Mouse (Mus musculus) kidney, postnatal 0 days (tissue): ENCODE measurements at regions not wholly inside any gene's neighbourhood (a gene's known extent, or its start where the extent isn't known, plus 50 kb on each side); places are given as distances from the start of the nearest gene placed in this dataset.
A peak's percentile ranks its signal among the peaks of the same experiment; 100 is the strongest.

Experiments used
- ATAC-seq: fragments of 200-750 bp; cut with Nextera tagmentation; replicated peaks from 2 replicates; pipeline ENCODE4 v1.8.0; 2017; ENCODE audit warnings: low read depth, moderate number of reproducible peaks, moderate TSS enrichment, moderate library complexity; ENCODE audit not compliant: low FRiP score
- DNase-seq: peaks from one replicate; pipeline ENCODE4 v3.0.0-alpha.2; 2016; ENCODE audit warnings: low spot score
- H3K27ac ChIP-seq: fragments of 300-500 bp; sonication (generic); 2 replicates; pipeline ENCODE4 v1.5.1; 2014; ENCODE audit warnings: mild to moderate bottlenecking
- H3K27me3 ChIP-seq: fragments of 300-500 bp; sonication (generic); 2 replicates; pipeline ENCODE4 v1.6.1; 2014; ENCODE audit warnings: low read length, mixed read lengths; ENCODE audit not compliant: insufficient read depth
- H3K36me3 ChIP-seq: fragments of 300-500 bp; sonication (generic); 2 replicates; pipeline ENCODE4 v1.6.1; 2014; ENCODE audit warnings: low read length, mixed read lengths; ENCODE audit not compliant: insufficient read depth
- H3K4me1 ChIP-seq: fragments of 300-500 bp; sonication (generic); replicated peaks from 2 replicates; pipeline ENCODE4 v1.6.1; 2014; ENCODE audit warnings: antibody characterized with exemption, low read length, mixed read lengths; ENCODE audit not compliant: insufficient read depth
- H3K4me2 ChIP-seq: fragments of 300-500 bp; sonication (generic); 2 replicates; pipeline ENCODE4 v1.6.1; 2014; ENCODE audit warnings: mild to moderate bottlenecking, low read length, moderate library complexity, mixed read lengths
- H3K4me3 ChIP-seq: fragments of 300-500 bp; sonication (generic); replicated peaks from 2 replicates; pipeline ENCODE4 v1.5.1; 2014; ENCODE audit warnings: low read depth, low read length
- H3K9ac ChIP-seq: fragments of 300-500 bp; sonication (generic); 2 replicates; pipeline ENCODE4 v1.6.1; 2014; ENCODE audit warnings: low read depth, low read length
- H3K9me3 ChIP-seq: fragments of 300-500 bp; sonication (generic); replicated peaks from 2 replicates; pipeline ENCODE4 v1.6.1; 2016; ENCODE audit warnings: low read length, inconsistent platforms, mixed read lengths
- CTCF ChIP-seq: IDR thresholded peaks from 2 replicates; pipeline ENCODE4 v1.5.1; 2016; ENCODE audit warnings: antibody characterized with exemption, low read depth, mild to moderate bottlenecking, moderate library complexity
- WGBS: fragments of 180-500 bp; shearing (Covaris S2); extraction: QIAGEN DNeasy Blood & Tissue Kit; methylation state at CpG from one replicate; pipeline ENCODE4 v1.1.7; 2014; 5-methylcytosine and 5-hydroxymethylcytosine counted together

DNA sequence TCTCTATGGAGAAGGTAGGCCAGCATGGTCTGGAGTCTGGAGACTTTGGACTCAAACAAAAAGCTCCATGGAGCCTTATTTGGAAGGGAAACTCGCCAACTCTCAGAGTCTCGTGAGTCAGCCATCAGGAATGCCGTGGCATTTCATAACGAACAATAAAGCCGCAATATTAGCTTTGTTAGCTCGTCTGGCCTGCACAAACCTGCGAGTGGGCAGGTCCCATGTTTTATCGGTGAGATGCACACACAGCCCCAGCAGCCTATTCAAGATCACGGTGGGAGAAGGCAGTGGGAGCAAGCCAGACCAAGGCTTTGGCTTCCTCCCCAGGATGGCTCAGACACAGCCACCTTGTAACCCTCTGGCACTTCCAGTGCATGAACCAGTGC lies 84.4 kb downstream of the Gm11733 start:
- WGBS: 51% methylated on average over 9 of the region's 9 CpGs
- Histone ChIP-seq H3K4me3 (no peak overlapping the region), H3K27me3 (no peaks in the 10 kb centered on the region), H3K27ac (no peak overlapping the region), H3K9me3 (no peaks in the 10 kb centered on the region), H3K9ac (no peak overlapping the region), H3K36me3 (no peaks in the 10 kb centered on the region), H3K4me1 (no peaks in the 10 kb centered on the region), H3K4me2 (no peak overlapping the region)
- ATAC-seq: no peak
- peak; percentile 21 for DNase-seq
- TF ChIP-seq CTCF: no peak

DNA sequence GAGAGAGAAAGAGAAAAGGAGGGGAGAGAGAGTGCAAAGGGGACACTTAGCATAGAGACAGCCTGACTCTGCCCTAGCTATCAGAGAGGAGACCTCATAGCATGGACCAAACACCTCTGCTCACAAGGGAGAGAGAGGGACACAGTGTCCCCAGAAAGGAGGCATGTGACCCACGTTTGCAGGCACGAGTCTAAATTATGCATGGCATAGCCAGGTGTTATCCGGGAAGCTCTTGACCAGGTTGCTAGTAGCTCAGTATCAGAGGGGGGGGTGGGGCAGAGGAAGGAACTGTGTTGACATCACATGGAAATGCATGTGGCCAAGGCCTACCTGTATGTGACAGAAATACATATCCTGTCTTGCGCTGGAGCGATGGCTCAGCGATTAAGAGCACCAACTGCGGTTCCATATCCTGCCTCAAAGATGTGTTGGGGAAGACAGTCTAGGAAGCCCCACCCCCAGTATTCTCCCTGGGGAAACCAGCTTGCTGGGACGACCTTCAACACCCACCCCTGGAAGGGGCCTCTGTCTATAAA lies 84.5 kb upstream of the Tnrc6c start:
- H3K9ac ChIP-seq: no peak overlapping the region
- no peaks in the 10 kb centered on the region for H3K4me1 ChIP-seq
- H3K4me2 ChIP-seq: no peak overlapping the region
- no peak for TF ChIP-seq CTCF
- 67% methylated on average over 8 of the region's 8 CpGs for WGBS
- DNase-seq (no peak), ATAC-seq (no peak)
- no peak overlapping the region for H3K27ac ChIP-seq
- H3K9me3 ChIP-seq: no peaks in the 10 kb centered on the region
- H3K27me3 ChIP-seq: no peaks in the 10 kb centered on the region
- no peak overlapping the region for H3K4me3 ChIP-seq
- no peaks in the 10 kb centered on the region for H3K36me3 ChIP-seq

DNA sequence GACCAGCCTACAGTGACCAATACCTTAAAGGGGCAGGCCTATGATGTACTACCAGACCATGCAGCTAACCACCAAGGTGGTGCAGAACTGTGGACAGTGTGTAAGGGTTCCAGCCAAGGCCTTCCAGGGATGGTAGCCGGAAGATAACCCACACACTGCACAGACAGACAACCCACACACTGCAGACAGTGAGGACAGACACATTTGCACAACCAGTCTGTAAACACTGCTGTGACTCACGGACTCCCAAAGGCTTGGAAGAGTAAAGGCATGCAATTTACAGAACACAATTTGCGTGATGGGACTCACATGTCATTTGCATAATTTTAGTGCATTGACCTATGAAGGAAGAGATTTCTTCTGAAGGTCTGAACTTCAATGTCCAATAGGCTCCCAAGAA lies 82.2 kb upstream of the Tnrc6c start:
- Histone ChIP-seq H3K4me3 (no peak overlapping the region), H3K27me3 (no peaks in the 10 kb centered on the region), H3K27ac (no peak overlapping the region), H3K9ac (no peak overlapping the region), H3K4me1 (no peaks in the 10 kb centered on the region), H3K4me2 (no peak overlapping the region), H3K36me3 (no peaks in the 10 kb centered on the region), H3K9me3 (no peaks in the 10 kb centered on the region)
- 86% methylated on average over 3 of the region's 3 CpGs for WGBS
- no peak for DNase-seq
- TF ChIP-seq CTCF: no peak
- no peak for ATAC-seq

DNA sequence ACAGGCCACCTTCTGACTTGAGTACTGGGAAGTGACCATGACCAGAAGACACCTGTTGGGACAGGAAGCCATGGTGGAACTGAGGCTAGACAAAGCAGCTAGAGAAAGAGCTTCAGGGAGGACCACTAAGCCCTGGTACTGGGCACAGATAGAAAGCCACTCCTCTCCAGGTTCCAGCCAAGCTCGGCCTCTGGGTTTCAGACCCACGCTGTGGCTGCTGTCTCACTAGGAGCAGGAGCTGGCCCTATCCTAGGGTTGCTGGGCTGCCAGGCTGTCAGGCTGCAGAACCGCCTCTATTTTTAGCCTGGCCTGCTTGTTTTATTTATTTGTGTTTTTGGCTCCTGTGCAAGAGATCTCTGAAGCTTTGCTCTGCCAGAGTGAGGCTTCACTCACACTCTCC lies 79.4 kb upstream of the Tnrc6c start:
- no peak overlapping the region for H3K4me3 ChIP-seq
- TF ChIP-seq CTCF: no peak
- 63% methylated on average over 3 of the region's 3 CpGs for WGBS
- no peak overlapping the region for H3K27ac ChIP-seq
- H3K4me1 ChIP-seq: no peaks in the 10 kb centered on the region
- no peaks in the 10 kb centered on the region for H3K36me3 ChIP-seq
- ATAC-seq (no peak), DNase-seq (no peak)
- no peaks in the 10 kb centered on the region for H3K27me3 ChIP-seq
- H3K4me2 ChIP-seq: no peak overlapping the region
- H3K9ac ChIP-seq: no peak overlapping the region
- no peaks in the 10 kb centered on the region for H3K9me3 ChIP-seq

DNA sequence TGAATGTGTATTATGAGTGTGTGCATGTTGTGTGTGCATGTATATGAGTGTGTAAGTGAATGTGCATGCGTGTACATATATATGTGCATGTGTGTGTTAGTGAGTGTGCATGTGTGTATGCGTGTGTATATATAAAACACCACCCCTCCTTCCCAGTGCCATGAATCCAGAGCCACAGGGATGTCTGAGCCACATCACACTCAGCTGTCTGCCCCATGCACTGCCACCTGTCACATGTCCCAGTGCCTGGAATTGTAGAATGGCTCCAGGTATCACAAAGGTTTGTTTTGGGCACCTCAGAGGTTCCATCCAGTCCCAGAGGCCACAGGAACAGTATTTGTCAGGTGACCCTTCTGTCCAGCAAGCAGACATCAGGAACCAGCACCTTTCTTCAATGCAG lies 75.0 kb upstream of the Tnrc6c start:
- Histone ChIP-seq H3K36me3 (no peaks in the 10 kb centered on the region), H3K4me3 (no peak overlapping the region), H3K27me3 (no peaks in the 10 kb centered on the region), H3K9me3 (no peaks in the 10 kb centered on the region), H3K27ac (no peak overlapping the region), H3K4me2 (no peak overlapping the region), H3K4me1 (no peaks in the 10 kb centered on the region), H3K9ac (no peak overlapping the region)
- DNase-seq: no peak
- no peak for ATAC-seq
- no peak for TF ChIP-seq CTCF
- WGBS: 100% methylated on average over 2 of the region's 2 CpGs

DNA sequence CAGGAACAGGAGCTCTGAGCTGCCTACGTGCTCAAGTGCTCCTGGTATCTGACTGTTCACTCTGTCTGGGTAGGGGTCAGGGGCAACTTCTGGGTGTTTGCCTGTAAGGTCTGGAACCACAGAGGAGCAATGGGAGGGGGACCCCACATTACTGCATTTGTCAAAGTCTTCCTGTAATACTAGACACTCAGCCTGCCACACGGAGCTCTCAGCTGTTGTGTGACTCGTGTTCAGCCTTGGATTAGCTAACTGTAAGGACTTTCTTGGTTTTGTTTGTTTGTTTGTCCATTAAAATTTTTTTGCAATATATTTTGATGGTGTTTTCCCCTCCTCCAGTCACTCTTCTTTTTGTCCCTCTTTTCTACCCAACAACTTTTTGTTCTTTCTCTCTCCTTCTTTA lies 74.4 kb upstream of the Tnrc6c start:
- no peak for ATAC-seq
- no peak overlapping the region for H3K4me3 ChIP-seq
- H3K27me3 ChIP-seq: no peaks in the 10 kb centered on the region
- H3K9me3 ChIP-seq: no peaks in the 10 kb centered on the region
- H3K4me1 ChIP-seq: no peaks in the 10 kb centered on the region
- no peak overlapping the region for H3K9ac ChIP-seq
- H3K4me2 ChIP-seq: no peak overlapping the region
- H3K36me3 ChIP-seq: no peaks in the 10 kb centered on the region
- 31% methylated on average over 3 of the region's 3 CpGs for WGBS
- H3K27ac ChIP-seq: no peak overlapping the region
- DNase-seq: no peak
- TF ChIP-seq CTCF: no peak

DNA sequence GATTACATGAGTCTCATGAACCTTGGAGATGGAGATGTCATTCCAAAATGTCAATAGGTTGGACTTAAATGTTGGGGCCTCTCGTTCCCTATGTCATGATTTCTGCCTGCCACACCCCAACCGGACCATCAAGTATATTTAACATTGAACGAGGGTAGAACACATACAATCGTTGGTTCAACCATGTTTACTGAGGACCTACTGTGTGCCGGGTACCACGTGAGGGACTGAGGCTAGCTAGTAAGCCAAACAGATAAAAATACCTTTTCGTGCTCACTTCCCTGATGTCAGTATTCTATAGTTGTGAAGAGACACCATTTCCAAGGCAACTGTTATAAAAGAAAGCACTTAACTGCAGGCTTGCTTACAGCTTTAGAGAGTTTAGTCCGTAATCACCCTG lies 70.6 kb upstream of the Tnrc6c start:
- Histone ChIP-seq H3K4me3 (no peak overlapping the region), H3K4me1 (no peaks in the 10 kb centered on the region), H3K36me3 (no peaks in the 10 kb centered on the region), H3K27me3 (no peaks in the 10 kb centered on the region), H3K9ac (no peak overlapping the region), H3K27ac (no peak overlapping the region), H3K4me2 (no peak overlapping the region), H3K9me3 (no peaks in the 10 kb centered on the region)
- DNase-seq (no peak), ATAC-seq (no peak)
- no peak for TF ChIP-seq CTCF
- 93% methylated on average over 8 of the region's 8 CpGs for WGBS
